In the genomic region with DNA sequence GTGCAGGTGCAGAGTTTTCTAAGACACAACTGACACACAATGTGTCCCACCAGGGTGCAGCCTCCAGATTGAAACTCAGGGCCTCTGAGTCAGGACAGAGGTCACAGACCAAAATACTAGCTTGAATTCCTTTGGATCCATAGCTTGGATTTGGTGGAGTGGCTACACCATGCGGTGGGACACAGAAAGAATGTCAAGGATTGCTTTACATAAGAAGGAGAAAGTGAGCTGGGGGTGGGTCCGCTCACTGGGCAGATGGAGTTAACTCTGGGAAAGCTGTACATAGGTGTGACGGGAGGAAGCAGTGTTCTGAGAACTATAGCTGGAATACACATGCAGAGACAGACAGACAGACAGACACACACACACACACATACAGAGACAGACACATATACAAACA, we compare ENCODE assay signal across 16 mouse cellular contexts. TPM values are rescaled to one million over a fixed set of nuclear protein-coding genes. Genes with fewer than 3 reads are reported as not detected.
A peak's percentile ranks its signal among the peaks of the same experiment; 100 is the strongest.
DNase-seq lines count a peak whose midpoint lies in the region; ATAC-seq and TF ChIP-seq lines count a peak whose summit lies in the region.
"Had no signal": no experiment of that assay in that cellular context is flagged by ENCODE, and none has a peak within 500 bp of the region (broad histone marks: within the 10 kb centered on the region; RNA-seq: fewer than 3 reads in every experiment).

No protein-coding gene starts in this region.

- TF ChIP-seq EP300 in heart, adult 2 months (IDR thresholded peaks at IDR 0.05; ENCODE audit: insufficient read depth, low read depth, low read length), result no peak

- ATAC-seq in heart, embryonic 15.5 days (replicated peaks; ENCODE audit: insufficient number of reproducible peaks, insufficient read depth, low FRiP score, low read depth), result no peak
- no peak for ATAC-seq in neural tube, embryonic 11.5 days (ENCODE audit: insufficient read depth, low FRiP score, low TSS enrichment)
- ATAC-seq: activated CD4-positive, CD25-positive, alpha-beta regulatory T cell, adult 4 months; inflammation-experienced regulatory T-cells, adult 6 months; intestine, postnatal 0 days had no signal

- peaks cover 4% of the 10 kb centered on the region for H3K4me1 ChIP-seq in heart, adult 2 months (ENCODE audit: control insufficient read depth, insufficient read depth, low read length)
- peaks cover 22% of the 10 kb centered on the region for H3K4me1 ChIP-seq in heart, embryonic 15.5 days (replicated peaks)
- no peaks in the 10 kb centered on the region for H3K4me1 ChIP-seq in neural tube, embryonic 11.5 days (ENCODE audit: control insufficient read depth, insufficient read depth, low read length)
- H3K4me1 ChIP-seq: embryonic facial prominence, embryonic 12.5 days had no signal

- WGBS in heart, adult 2 months, result 52% methylated on average over 3 of the region's 3 CpGs
- WGBS in heart, embryonic 15.5 days, result 60% methylated on average over 3 of the region's 3 CpGs
- WGBS in neural tube, embryonic 11.5 days, result 62% methylated on average over 3 of the region's 3 CpGs

- no peak overlapping the region for H3K4me3 ChIP-seq in heart, adult 2 months
- H3K4me3 ChIP-seq in heart, embryonic 15.5 days, result no peak overlapping the region
- H3K4me3 ChIP-seq in neural tube, embryonic 11.5 days (ENCODE audit: low read depth, low read length), result no peak overlapping the region
- H3K4me3 ChIP-seq: embryonic facial prominence, embryonic 12.5 days; forebrain, embryonic 12.5 days; hindbrain, embryonic 12.5 days had no signal

- no peak for DNase-seq in heart, adult 2 months
- DNase-seq in heart, postnatal 25 days (ENCODE audit: low spot score), result no peak
- no peak for DNase-seq in heart, postnatal 10 days
- DNase-seq in neural tube, embryonic 11.5 days (ENCODE audit: low spot score), result peak; percentile 8
- no peak for DNase-seq in neural tube, embryonic 10.5 days (ENCODE audit: extremely low spot score, low spot score)
- DNase-seq in R1 (ENCODE audit: low read depth, low spot score), result peak; percentile 97
- DNase-seq in left cerebral cortex, postnatal 36 days (ENCODE audit: low spot score in 2 of 2), result no peak

- intact Hi-C loops in heart, adult 2 months (cut with DNase I), result loop anchor here (1.0 to 5.0 kb wide), 4 partner anchors 25 to 362 kb away; a partner anchor contains a TSS
- intact Hi-C loops in heart, postnatal 25 days (cut with DNase I), result loop anchor here (1.0 to 5.0 kb wide), 2 partner anchors 22 to 362 kb away; a partner anchor contains a TSS
- intact Hi-C loops in heart, postnatal 10 days (cut with DNase I), result loop anchor here (1.0 to 10.0 kb wide), 4 partner anchors 25 to 365 kb away; a partner anchor contains a TSS
- intact Hi-C loops in left cerebral cortex, postnatal 36 days (cut with DNase I), result loop anchor here (5.0 to 10.0 kb wide), 2 partner anchors 62 to 365 kb away; a partner anchor contains a TSS

- no peak for TF ChIP-seq POLR2A in heart, adult 2 months (IDR thresholded peaks at IDR 0.05; ENCODE audit: insufficient read depth, low read depth, low read length)

- TF ChIP-seq CTCF in heart, adult 2 months (IDR thresholded peaks at IDR 0.05), result no peak

- H3K9me3 ChIP-seq in heart, embryonic 15.5 days (replicated peaks), result no peaks in the 10 kb centered on the region
- no peaks in the 10 kb centered on the region for H3K9me3 ChIP-seq in neural tube, embryonic 11.5 days (ENCODE audit: control insufficient read depth, low read length)
- H3K9me3 ChIP-seq: embryonic facial prominence, embryonic 12.5 days; forebrain, embryonic 12.5 days; G1E; hindbrain, embryonic 12.5 days had no signal

- no peak overlapping the region; the same call in 1 of the 2 replicates for H3K9ac ChIP-seq in heart, adult 2 months (ENCODE audit: low read depth, low read length)
- no peak overlapping the region for H3K9ac ChIP-seq in heart, embryonic 15.5 days
- H3K9ac ChIP-seq in neural tube, embryonic 11.5 days (ENCODE audit: low read length), result no peak overlapping the region
- H3K9ac ChIP-seq: embryonic facial prominence, embryonic 12.5 days; forebrain, embryonic 12.5 days; hindbrain, embryonic 12.5 days had no signal

- peak overlapping the region; percentile 39 for H3K27ac ChIP-seq in heart, adult 2 months
- H3K27ac ChIP-seq in heart, embryonic 15.5 days, result peak overlapping the region; percentile 83
- H3K27ac ChIP-seq in neural tube, embryonic 11.5 days (ENCODE audit: low read depth, low read length), result no peak overlapping the region
- H3K27ac ChIP-seq: embryonic facial prominence, embryonic 12.5 days; forebrain, embryonic 12.5 days; hindbrain, embryonic 12.5 days had no signal

- no peaks in the 10 kb centered on the region for H3K27me3 ChIP-seq in heart, adult 2 months (ENCODE audit: control insufficient read depth, insufficient read depth, low read length)
- H3K27me3 ChIP-seq in heart, embryonic 15.5 days, result no peaks in the 10 kb centered on the region
- no peaks in the 10 kb centered on the region for H3K27me3 ChIP-seq in neural tube, embryonic 11.5 days (ENCODE audit: control insufficient read depth, insufficient read depth, low read length)
- H3K27me3 ChIP-seq: embryonic facial prominence, embryonic 12.5 days; hindbrain, embryonic 12.5 days had no signal

- no peaks in the 10 kb centered on the region for H3K79me2 ChIP-seq in heart, adult 2 months (replicated peaks; ENCODE audit: control insufficient read depth, insufficient read depth, low read length)

- H3K4me2 ChIP-seq in heart, embryonic 15.5 days, result no peak overlapping the region
- no peak overlapping the region for H3K4me2 ChIP-seq in neural tube, embryonic 11.5 days (ENCODE audit: low read depth)
- H3K4me2 ChIP-seq: embryonic facial prominence, embryonic 12.5 days; forebrain, embryonic 12.5 days; hindbrain, embryonic 12.5 days had no signal

- no peaks in the 10 kb centered on the region for H3K36me3 ChIP-seq in heart, adult 2 months (ENCODE audit: control insufficient read depth, insufficient read depth, low read length)
- H3K36me3 ChIP-seq in heart, embryonic 15.5 days, result no peaks in the 10 kb centered on the region; the same call in 1 of the 2 replicates
- no peaks in the 10 kb centered on the region for H3K36me3 ChIP-seq in neural tube, embryonic 11.5 days (ENCODE audit: control insufficient read depth, insufficient read depth, low read length)
- H3K36me3 ChIP-seq: embryonic facial prominence, embryonic 12.5 days; forebrain, embryonic 12.5 days; G1E; hindbrain, embryonic 12.5 days had no signal

RNA-seq across cellular contexts. Expression of a gene that starts 12.4 kb away (rescaled TPM):
- total RNA-seq in heart, adult 2 months (2021), result 100 to 1,000 TPM; 112 to 138 TPM
- 46.9 and 48.7 TPM in 2 replicates for polyA plus RNA-seq in heart, adult 2 months (2012; rRNA removed)
- 100 to 1,000 TPM; 101 to 111 TPM for total RNA-seq in heart, postnatal 25 days (2021)
- polyA plus RNA-seq in heart, embryonic 15.5 days (2015; fragmentation: Nextera tagmentation; extraction: Ambion mirVana), result 47.7 and 61.6 TPM in 2 replicates
- 10 to 100 TPM; 77.2 to 85.4 TPM for total RNA-seq in heart, postnatal 10 days (2021)
- polyA plus RNA-seq in neural tube, embryonic 11.5 days (2014; fragmentation: Nextera tagmentation; extraction: Ambion mirVana), result 6.5 and 7.4 TPM in 2 replicates
- under 1 TPM; 0.63 to 0.74 TPM for total RNA-seq in left cerebral cortex, postnatal 36 days (2021)
- total RNA-seq: granulocyte monocyte progenitor cell, adult 5-6 weeks had no signal
- polyA plus RNA-seq: G1E had no signal

RNA-seq across cellular contexts. Expression of a gene that starts 24.6 kb away (rescaled TPM):
- 10 to 100 TPM; 33.7 to 39.6 TPM for total RNA-seq in heart, adult 2 months (2021)
- polyA plus RNA-seq in heart, adult 2 months (2012; rRNA removed), result 32.1 and 49.6 TPM in 2 replicates
- total RNA-seq in heart, postnatal 25 days (2021), result 10 to 100 TPM; 39.3 to 54.1 TPM
- polyA plus RNA-seq in heart, embryonic 15.5 days (2015; fragmentation: Nextera tagmentation; extraction: Ambion mirVana), result 18.3 and 21.5 TPM in 2 replicates
- 10 to 100 TPM; 60.5 to 70.1 TPM for total RNA-seq in heart, postnatal 10 days (2021)
- 34.2 and 34.4 TPM in 2 replicates for polyA plus RNA-seq in neural tube, embryonic 11.5 days (2014; fragmentation: Nextera tagmentation; extraction: Ambion mirVana)
- 10 to 100 TPM; 61.7 to 63.2 TPM for total RNA-seq in left cerebral cortex, postnatal 36 days (2021)

RNA-seq across cellular contexts. Expression of a gene that starts 50.8 kb away (rescaled TPM):
- total RNA-seq in heart, adult 2 months (2021), result 10 to 100 TPM; 43.9 to 44.8 TPM
- polyA plus RNA-seq in heart, adult 2 months (2012; rRNA removed), result 10.7 and 18.3 TPM in 2 replicates
- 10 to 100 TPM; 44.6 to 44.9 TPM for total RNA-seq in heart, postnatal 25 days (2021)
- polyA plus RNA-seq in heart, embryonic 15.5 days (2015; fragmentation: Nextera tagmentation; extraction: Ambion mirVana), result 84.3 and 107 TPM in 2 replicates
- 10 to 100 TPM; 70.8 to 74.4 TPM for total RNA-seq in heart, postnatal 10 days (2021)
- polyA plus RNA-seq in neural tube, embryonic 11.5 days (2014; fragmentation: Nextera tagmentation; extraction: Ambion mirVana), result 183 and 184 TPM in 2 replicates
- 10 to 100 TPM; 80.1 to 83.0 TPM for total RNA-seq in left cerebral cortex, postnatal 36 days (2021)

RNA-seq across cellular contexts. Expression of a gene that starts 53.8 kb away (rescaled TPM):
- total RNA-seq in heart, adult 2 months (2021), result 10 to 100 TPM in 1 of 2 experiments, 1 to 10 TPM in 1; 7.8 to 10.2 TPM
- polyA plus RNA-seq in heart, adult 2 months (2012; rRNA removed), result 8.6 and 9.4 TPM in 2 replicates
- 10 to 100 TPM in 1 of 2 experiments, 1 to 10 TPM in 1; 8.7 to 11.8 TPM for total RNA-seq in heart, postnatal 25 days (2021)
- polyA plus RNA-seq in heart, embryonic 15.5 days (2015; fragmentation: Nextera tagmentation; extraction: Ambion mirVana), result 2.6 and 4.8 TPM in 2 replicates
- total RNA-seq in heart, postnatal 10 days (2021), result 10 to 100 TPM in 1 of 2 experiments, 1 to 10 TPM in 1; 5.7 to 10.8 TPM
- 6.9 and 7.5 TPM in 2 replicates for polyA plus RNA-seq in neural tube, embryonic 11.5 days (2014; fragmentation: Nextera tagmentation; extraction: Ambion mirVana)
- total RNA-seq in left cerebral cortex, postnatal 36 days (2021), result 1 to 10 TPM; 2.2 to 2.5 TPM
- total RNA-seq: granulocyte monocyte progenitor cell, adult 5-6 weeks had no signal

Comparison
In these comparisons a context has a peak if more than half of its experiments do, and no peak if none do; other contexts are left out.
1. DNase-seq: peak in neural tube, embryonic 11.5 days (single experiment) and R1 (single experiment); none in heart, adult 2 months (0 of 2), heart, postnatal 25 days (single experiment), heart, postnatal 10 days (0 of 2), neural tube, embryonic 10.5 days (single experiment) and left cerebral cortex, postnatal 36 days (0 of 2).
2. RNA of a gene that starts 12.4 kb away (total RNA-seq): 112 to 138 TPM in heart, adult 2 months, 101 to 111 TPM in heart, postnatal 25 days and 77.2 to 85.4 TPM in heart, postnatal 10 days; 0.63 to 0.74 TPM in left cerebral cortex, postnatal 36 days; every median in the first group is over 10 times any median in the second.